Mouse (Mus musculus): ENCODE measurements around the gene Zmym5. TPM values are rescaled to one million over a fixed set of nuclear protein-coding genes. Genes with fewer than 3 reads are reported as not detected.
A peak's percentile ranks its signal among the peaks of the same experiment; 100 is the strongest.
"Not testable (repeated sequence)": the region's sequence is repeated elsewhere in the genome, so short reads cannot be mapped to it uniquely, and the experiment has no call there.

Gene Zmym5
- polyA plus RNA-seq, 1 experiment from 2014 or later, result 34.9 TPM

- H3K27me3 ChIP-seq, result no peaks in the 10 kb centered on the region
- in situ Hi-C loops (cut with MboI; ENCODE audit: low pct_unique_long_range_greater_than_20kb), result no loop called here
- POLR2A ChIA-PET, result no interaction called here
- TF ChIP-seq CTCF (IDR thresholded peaks at IDR 0.05), result no peak
- DNase-seq (ENCODE audit: low read depth, low spot score) (no peak), ATAC-seq (no peak)
- CTCF ChIA-PET, result no interaction called here
Measured at GRCm38 (mm10) chr14:56817131-56817530, 5.6 kb upstream of the Zmym5 start.

GRCm38 (mm10) chr14:56816541-56816940 lies 5.0 kb upstream of the Zmym5 start:
- POLR2A ChIA-PET, result no interaction called here
- in situ Hi-C loops (cut with MboI; ENCODE audit: low pct_unique_long_range_greater_than_20kb), result no loop called here
- no peaks in the 10 kb centered on the region for H3K27me3 ChIP-seq
- DNase-seq (ENCODE audit: low read depth, low spot score), result no peak
- ATAC-seq, result no peak
- TF ChIP-seq CTCF (IDR thresholded peaks at IDR 0.05), result no peak
- CTCF ChIA-PET, result no interaction called here

GRCm38 (mm10) chr14:56812520-56813036 lies 1.1 kb upstream of the Zmym5 start:
- DNase-seq (ENCODE audit: low read depth, low spot score) (no peak), ATAC-seq (peak; percentile 15)
- ChIA-PET POLR2A (no interaction called here), CTCF (interaction anchor here (1.4 kb wide), 1 partner anchor 10 kb away, joined by 5 read pairs; no protein-coding TSS in a partner anchor)
- peak; percentile 72 for TF ChIP-seq CTCF (IDR thresholded peaks at IDR 0.05)
- H3K27me3 ChIP-seq, result no peaks in the 10 kb centered on the region
- in situ Hi-C loops (cut with MboI; ENCODE audit: low pct_unique_long_range_greater_than_20kb), result no loop called here

- DNase-seq (ENCODE audit: low read depth, low spot score); in situ Hi-C loops (cut with MboI; ENCODE audit: low pct_unique_long_range_greater_than_20kb): not testable (repeated sequence)
Measured at GRCm38 (mm10) chr14:56810781-56811690, 480 bp downstream of the Zmym5 start.

GRCm38 (mm10) chr14:56793243-56793642 lies 18.3 kb downstream of the Zmym5 start:
- H3K27me3 ChIP-seq, result no peaks in the 10 kb centered on the region
- peak; percentile 50 for TF ChIP-seq CTCF (IDR thresholded peaks at IDR 0.05)
- CTCF ChIA-PET, result interaction anchor here (0.8 to 2.3 kb wide), 7 partner anchors 9 to 43 kb away, joined by 3 to 12 read pairs (median 4); no protein-coding TSS in a partner anchor
- POLR2A ChIA-PET, result no interaction called here
- DNase-seq (ENCODE audit: low read depth, low spot score), result no peak
- in situ Hi-C loops (cut with MboI; ENCODE audit: low pct_unique_long_range_greater_than_20kb), result no loop called here
- no peak for ATAC-seq

More at GRCm38 (mm10) chr14:56810781-56811690, 480 bp downstream of the Zmym5 start:
- H3K27me3 ChIP-seq, result not testable (repeated sequence)
- POLR2A ChIA-PET, result interaction anchor here (0.6 kb wide), 2 partner anchors 16 to 553 kb away, joined by 3 read pairs; no protein-coding TSS in a partner anchor
- peak; percentile 67 for ATAC-seq
- CTCF ChIA-PET, result interaction anchor here (1.9 to 2.6 kb wide), 2 partner anchors 12 to 18 kb away, joined by 5 to 10 read pairs; no protein-coding TSS in a partner anchor

GRCm38 (mm10) chr14:56784575-56784974 lies 26.9 kb downstream of the Zmym5 start:
- no peak for TF ChIP-seq CTCF (IDR thresholded peaks at IDR 0.05)
- POLR2A ChIA-PET, result interaction anchor here (0.6 kb wide), 1 partner anchor 138 kb away, joined by 3 read pairs; no protein-coding TSS in a partner anchor
- no peak for ATAC-seq
- in situ Hi-C loops (cut with MboI; ENCODE audit: low pct_unique_long_range_greater_than_20kb), result no loop called here
- no peak for DNase-seq (ENCODE audit: low read depth, low spot score)
- CTCF ChIA-PET, result interaction anchor here (0.8 kb wide), 1 partner anchor 9 kb away, joined by 4 read pairs; no protein-coding TSS in a partner anchor
- H3K27me3 ChIP-seq, result no peaks in the 10 kb centered on the region

GRCm38 (mm10) chr14:56778933-56779300 lies 32.6 kb downstream of the Zmym5 start:
- no peak for ATAC-seq
- in situ Hi-C loops (cut with MboI; ENCODE audit: low pct_unique_long_range_greater_than_20kb), result no loop called here
- CTCF ChIA-PET, result interaction anchor here (1.1 kb wide), 1 partner anchor 14 kb away, joined by 3 read pairs; no protein-coding TSS in a partner anchor

GRCm38 (mm10) chr14:56778200-56778932 lies 33.1 kb downstream of the Zmym5 start, which contains the start of gene Pspc1:
Pspc1 (minus strand) TSS chr14:56778316.
- TF ChIP-seq CTCF (IDR thresholded peaks at IDR 0.05), result no peak
- peak; percentile 88 for ATAC-seq
- H3K27me3 ChIP-seq, result no peaks in the 10 kb centered on the region
- peak; percentile 76 for DNase-seq (ENCODE audit: low read depth, low spot score)
- CTCF ChIA-PET, result interaction anchor here (1.1 kb wide), 1 partner anchor 15 kb away, joined by 3 read pairs; no protein-coding TSS in a partner anchor
- POLR2A ChIA-PET, result no interaction called here
- in situ Hi-C loops (cut with MboI; ENCODE audit: low pct_unique_long_range_greater_than_20kb), result no loop called here

More at GRCm38 (mm10) chr14:56778933-56779300, 32.6 kb downstream of the Zmym5 start:
- no peaks in the 10 kb centered on the region for H3K27me3 ChIP-seq
- POLR2A ChIA-PET, result no interaction called here
- TF ChIP-seq CTCF (IDR thresholded peaks at IDR 0.05), result no peak
- DNase-seq (ENCODE audit: low read depth, low spot score), result no peak

- TF ChIP-seq CTCF (IDR thresholded peaks at IDR 0.05), result no peak
- ATAC-seq, result peak; percentile 49
- no peak for DNase-seq (ENCODE audit: low read depth, low spot score)
- ChIA-PET POLR2A (interaction anchor here (0.6 to 0.8 kb wide), 3 partner anchors 14 to 26 kb away, joined by 3 to 10 read pairs (median 5); no protein-coding TSS in a partner anchor), CTCF (no interaction called here)
- in situ Hi-C loops (cut with MboI; ENCODE audit: low pct_unique_long_range_greater_than_20kb), result no loop called here
- no peaks in the 10 kb centered on the region for H3K27me3 ChIP-seq
Measured at GRCm38 (mm10) chr14:56777360-56778136, 34.0 kb downstream of the Zmym5 start.
